Mouse (Mus musculus): ENCODE data around the gene Dhx15. TPM values are rescaled to one million over a fixed set of nuclear protein-coding genes. Genes with fewer than 3 reads are reported as not detected.
"Not testable (repeated sequence)": the region's sequence is repeated elsewhere in the genome, so short reads cannot be mapped to it uniquely, and the experiment has no call there.

The Dhx15 gene
- 161 and 162 TPM in 2 replicates for polyA plus RNA-seq (2015; fragmentation: Nextera tagmentation; extraction: Ambion mirVana)

GRCm38 (mm10) chr5:52190371-52191179 is at the start of gene Dhx15:
Gene Dhx15 (minus strand): TSS chr5:52190514.
- Histone ChIP-seq H3K4me1 (replicated peaks; ENCODE audit: control insufficient read depth, insufficient read depth, low read length) (peaks cover 15% of the 10 kb centered on the region), H3K9me3 (ENCODE audit: control insufficient read depth, low read length) (no peaks in the 10 kb centered on the region), H3K4me3 (ENCODE audit: low read length) (peak within 1 kb of the TSS; percentile 96), H3K36me3 (ENCODE audit: control insufficient read depth, insufficient read depth, low read length) (no peaks in the 10 kb centered on the region), H3K27ac (ENCODE audit: low read length) (peak within 1 kb of the TSS; percentile 92), H3K4me2 (ENCODE audit: low read depth, low read length) (peak within 1 kb of the TSS; percentile 86), H3K27me3 (ENCODE audit: control insufficient read depth, insufficient read depth, low read depth, low read length) (no peaks in the 10 kb centered on the region), H3K9ac (ENCODE audit: low read length) (peak within 1 kb of the TSS; percentile 100)
- peak; percentile 98 for ATAC-seq (ENCODE audit: low read depth)
- under 1% methylated on average over 42 of the region's 53 CpGs for WGBS

- WGBS = 86% methylated on average over 5 of the region's 5 CpGs
- Histone ChIP-seq H3K4me1 (replicated peaks; ENCODE audit: control insufficient read depth, insufficient read depth, low read length) (peaks cover 2% of the 10 kb centered on the region; the same call in 1 of the 2 replicates), H3K9ac (ENCODE audit: low read length) (no peak overlapping the region), H3K9me3 (ENCODE audit: control insufficient read depth, low read length) (no peaks in the 10 kb centered on the region), H3K27ac (ENCODE audit: low read length) (no peak overlapping the region), H3K36me3 (ENCODE audit: control insufficient read depth, insufficient read depth, low read length) (no peaks in the 10 kb centered on the region), H3K27me3 (ENCODE audit: control insufficient read depth, insufficient read depth, low read depth, low read length) (no peaks in the 10 kb centered on the region), H3K4me3 (ENCODE audit: low read length) (no peak overlapping the region), H3K4me2 (ENCODE audit: low read depth, low read length) (no peak overlapping the region)
- no peak for ATAC-seq (ENCODE audit: low read depth)
These were observed 48.6 kb upstream of the Dhx15 start for GRCm38 (mm10) chr5:52238877-52239276.

GRCm38 (mm10) chr5:52237956-52238735 is 47.8 kb upstream of the Dhx15 start:
- Histone ChIP-seq H3K4me2 (ENCODE audit: low read depth, low read length) (no peak overlapping the region), H3K4me1 (replicated peaks; ENCODE audit: control insufficient read depth, insufficient read depth, low read length) (peaks cover 2% of the 10 kb centered on the region; the same call in 1 of the 2 replicates), H3K4me3 (ENCODE audit: low read length) (no peak overlapping the region), H3K9me3 (ENCODE audit: control insufficient read depth, low read length) (no peaks in the 10 kb centered on the region), H3K27ac (ENCODE audit: low read length) (no peak overlapping the region), H3K9ac (ENCODE audit: low read length) (no peak overlapping the region), H3K27me3 (ENCODE audit: control insufficient read depth, insufficient read depth, low read depth, low read length) (no peaks in the 10 kb centered on the region), H3K36me3 (ENCODE audit: control insufficient read depth, insufficient read depth, low read length) (no peaks in the 10 kb centered on the region)
- WGBS = 54% methylated on average over 8 of the region's 8 CpGs
- no peak; the same call in 1 of the 2 replicates for ATAC-seq (ENCODE audit: low read depth)

GRCm38 (mm10) chr5:52236585-52236984 is 46.3 kb upstream of the Dhx15 start:
- 81% methylated on average over 6 of the region's 6 CpGs for whole genome bisulfite sequencing
- not testable (repeated sequence) for H3K4me2 ChIP-seq (ENCODE audit: low read depth, low read length); H3K27me3 ChIP-seq (ENCODE audit: control insufficient read depth, insufficient read depth, low read depth, low read length); H3K36me3 ChIP-seq (ENCODE audit: control insufficient read depth, insufficient read depth, low read length); H3K4me1 ChIP-seq (replicated peaks; ENCODE audit: control insufficient read depth, insufficient read depth, low read length); H3K9ac ChIP-seq (ENCODE audit: low read length); H3K27ac ChIP-seq (ENCODE audit: low read length); ATAC-seq (ENCODE audit: low read depth); H3K9me3 ChIP-seq (ENCODE audit: control insufficient read depth, low read length); H3K4me3 ChIP-seq (ENCODE audit: low read length)

- no peak for ATAC-seq (ENCODE audit: low read depth)
- WGBS = 48% methylated on average over 7 of the region's 7 CpGs
- Histone ChIP-seq H3K4me1 (replicated peaks; ENCODE audit: control insufficient read depth, insufficient read depth, low read length) (peaks cover 2% of the 10 kb centered on the region; the same call in 1 of the 2 replicates), H3K9ac (ENCODE audit: low read length) (no peak overlapping the region), H3K4me2 (ENCODE audit: low read depth, low read length) (no peak overlapping the region), H3K9me3 (ENCODE audit: control insufficient read depth, low read length) (no peaks in the 10 kb centered on the region), H3K4me3 (ENCODE audit: low read length) (no peak overlapping the region), H3K27ac (ENCODE audit: low read length) (no peak overlapping the region), H3K36me3 (ENCODE audit: control insufficient read depth, insufficient read depth, low read length) (no peaks in the 10 kb centered on the region), H3K27me3 (ENCODE audit: control insufficient read depth, insufficient read depth, low read depth, low read length) (no peaks in the 10 kb centered on the region)
These were observed 44.3 kb upstream of the Dhx15 start for GRCm38 (mm10) chr5:52234570-52234969.

- WGBS = 15% methylated on average over 2 of the region's 2 CpGs
These were observed 43.6 kb upstream of the Dhx15 start for GRCm38 (mm10) chr5:52233891-52234290.

GRCm38 (mm10) chr5:52232611-52233010 is 42.3 kb upstream of the Dhx15 start:
- ATAC-seq (ENCODE audit: low read depth) = no peak
- H3K27ac ChIP-seq (ENCODE audit: low read length) = no peak overlapping the region
- H3K4me1 ChIP-seq (replicated peaks; ENCODE audit: control insufficient read depth, insufficient read depth, low read length) = 0 out of 2 replicates have a peak, but pooled peaks cover under 1% of the 10 kb centered on the region
- no peaks in the 10 kb centered on the region for H3K9me3 ChIP-seq (ENCODE audit: control insufficient read depth, low read length)
- H3K9ac ChIP-seq (ENCODE audit: low read length) = no peak overlapping the region
- H3K4me3 ChIP-seq (ENCODE audit: low read length) = no peak overlapping the region
- H3K4me2 ChIP-seq (ENCODE audit: low read depth, low read length) = no peak overlapping the region
- H3K27me3 ChIP-seq (ENCODE audit: control insufficient read depth, insufficient read depth, low read depth, low read length) = no peaks in the 10 kb centered on the region
- WGBS = 68% methylated on average over 2 of the region's 2 CpGs
- H3K36me3 ChIP-seq (ENCODE audit: control insufficient read depth, insufficient read depth, low read length) = no peaks in the 10 kb centered on the region

More at GRCm38 (mm10) chr5:52233891-52234290, 43.6 kb upstream of the Dhx15 start:
- no peak overlapping the region for H3K4me2 ChIP-seq (ENCODE audit: low read depth, low read length)
- no peak overlapping the region for H3K9ac ChIP-seq (ENCODE audit: low read length)
- H3K36me3 ChIP-seq (ENCODE audit: control insufficient read depth, insufficient read depth, low read length) = no peaks in the 10 kb centered on the region
- ATAC-seq (ENCODE audit: low read depth) = peak; percentile 28; the same call in 1 of the 2 replicates
- peaks cover 2% of the 10 kb centered on the region; the same call in 1 of the 2 replicates for H3K4me1 ChIP-seq (replicated peaks; ENCODE audit: control insufficient read depth, insufficient read depth, low read length)
- no peaks in the 10 kb centered on the region for H3K9me3 ChIP-seq (ENCODE audit: control insufficient read depth, low read length)
- no peak overlapping the region for H3K4me3 ChIP-seq (ENCODE audit: low read length)
- no peaks in the 10 kb centered on the region for H3K27me3 ChIP-seq (ENCODE audit: control insufficient read depth, insufficient read depth, low read depth, low read length)
- no peak overlapping the region for H3K27ac ChIP-seq (ENCODE audit: low read length)

GRCm38 (mm10) chr5:52232199-52232598 is 41.9 kb upstream of the Dhx15 start:
- Histone ChIP-seq H3K4me3 (ENCODE audit: low read length) (no peak overlapping the region), H3K4me2 (ENCODE audit: low read depth, low read length) (no peak overlapping the region), H3K27me3 (ENCODE audit: control insufficient read depth, insufficient read depth, low read depth, low read length) (no peaks in the 10 kb centered on the region), H3K27ac (ENCODE audit: low read length) (no peak overlapping the region), H3K9me3 (ENCODE audit: control insufficient read depth, low read length) (no peaks in the 10 kb centered on the region), H3K36me3 (ENCODE audit: control insufficient read depth, insufficient read depth, low read length) (no peaks in the 10 kb centered on the region), H3K4me1 (replicated peaks; ENCODE audit: control insufficient read depth, insufficient read depth, low read length) (no peaks in the 10 kb centered on the region), H3K9ac (ENCODE audit: low read length) (no peak overlapping the region)
- ATAC-seq (ENCODE audit: low read depth) = no peak
- WGBS = 90% methylated on average over 1 of the region's 2 CpGs

GRCm38 (mm10) chr5:52230466-52230865 is 40.2 kb upstream of the Dhx15 start:
- ATAC-seq (ENCODE audit: low read depth) = no peak
- Histone ChIP-seq H3K27ac (ENCODE audit: low read length) (no peak overlapping the region), H3K9ac (ENCODE audit: low read length) (no peak overlapping the region), H3K4me2 (ENCODE audit: low read depth, low read length) (no peak overlapping the region), H3K27me3 (ENCODE audit: control insufficient read depth, insufficient read depth, low read depth, low read length) (no peaks in the 10 kb centered on the region), H3K4me3 (ENCODE audit: low read length) (no peak overlapping the region), H3K9me3 (ENCODE audit: control insufficient read depth, low read length) (no peaks in the 10 kb centered on the region), H3K4me1 (replicated peaks; ENCODE audit: control insufficient read depth, insufficient read depth, low read length) (no peaks in the 10 kb centered on the region), H3K36me3 (ENCODE audit: control insufficient read depth, insufficient read depth, low read length) (no peaks in the 10 kb centered on the region)
- WGBS = 87% methylated on average over 7 of the region's 7 CpGs

All from lung, embryonic 16.5 days (tissue).